Mouse (Mus musculus) brain, embryonic 14.5 days (tissue): ENCODE results near the gene Prpf4. TPM values are rescaled to one million over a fixed set of nuclear protein-coding genes. Genes with fewer than 3 reads are reported as not detected.
A peak's percentile ranks its signal among the peaks of the same experiment; 100 is the strongest.

Experiments
- DNase-seq: peaks from one replicate; pipeline ENCODE4 v3.0.0-alpha.2; 2011; ENCODE audit warnings: low read depth
- CTCF ChIP-seq: fragments of 200-500 bp; IDR thresholded peaks from 2 replicates; pipeline ENCODE4 v1.5.1; 2012; ENCODE audit warnings: inconsistent platforms, mild to moderate bottlenecking, moderate library complexity, borderline replicate concordance; ENCODE audit not compliant: insufficient read depth, insufficient read length; ENCODE audit errors: extremely low read depth
- POLR2A ChIP-seq: fragments of 200-500 bp; IDR thresholded peaks from 2 replicates; pipeline ENCODE4 v1.6.1; 2012; ENCODE audit warnings: mild to moderate bottlenecking, inconsistent platforms, borderline replicate concordance; ENCODE audit not compliant: poor library complexity, insufficient read depth, insufficient read length, severe bottlenecking; ENCODE audit errors: extremely low read depth
- polyA plus RNA-seq: library from polyadenylated mRNA; depleted of rRNA; stranded (reverse); fragments of >200 nt; gene quantifications from 2 replicates; pipeline ENCODE4 v1.2.3, GENCODE M21; 2012; rRNA removed

The Prpf4 gene
- polyA plus RNA-seq, 1 experiment, result 23.4 TPM

GRCm38 (mm10) chr4:62440986-62441385 is 32.4 kb downstream of the Prpf4 start:
- TF ChIP-seq CTCF (no peak), POLR2A (no peak)
- DNase-seq, result no peak

DNA sequence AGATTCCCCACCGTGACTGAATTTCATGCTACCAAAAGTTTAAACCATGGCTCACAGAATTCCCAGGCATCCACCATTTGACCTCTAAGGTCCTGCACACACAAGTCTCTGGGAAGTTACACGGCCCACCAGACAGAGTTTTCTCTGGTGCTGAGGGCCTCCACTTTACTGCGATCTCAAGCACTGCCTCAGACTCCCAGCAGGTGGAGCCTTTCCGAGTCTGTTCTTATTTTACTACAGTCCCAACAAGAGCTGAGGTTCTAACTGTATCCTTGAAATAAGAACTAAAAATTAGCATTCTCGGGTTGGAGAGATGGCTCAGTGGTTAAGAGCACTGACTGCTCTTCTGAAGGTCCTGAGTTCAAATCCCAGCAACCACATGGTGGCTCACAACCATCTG is 46.4 kb downstream of the Prpf4 start:
- peak; percentile 63; the same call in 1 of the 2 replicates for TF ChIP-seq CTCF
- TF ChIP-seq POLR2A, result no peak
- peak; percentile 45 for DNase-seq

GRCm38 (mm10) chr4:62459081-62459480 is 50.5 kb downstream of the Prpf4 start:
- DNase-seq, result peak; percentile 70
- TF ChIP-seq CTCF (no peak), POLR2A (no peak)

DNA sequence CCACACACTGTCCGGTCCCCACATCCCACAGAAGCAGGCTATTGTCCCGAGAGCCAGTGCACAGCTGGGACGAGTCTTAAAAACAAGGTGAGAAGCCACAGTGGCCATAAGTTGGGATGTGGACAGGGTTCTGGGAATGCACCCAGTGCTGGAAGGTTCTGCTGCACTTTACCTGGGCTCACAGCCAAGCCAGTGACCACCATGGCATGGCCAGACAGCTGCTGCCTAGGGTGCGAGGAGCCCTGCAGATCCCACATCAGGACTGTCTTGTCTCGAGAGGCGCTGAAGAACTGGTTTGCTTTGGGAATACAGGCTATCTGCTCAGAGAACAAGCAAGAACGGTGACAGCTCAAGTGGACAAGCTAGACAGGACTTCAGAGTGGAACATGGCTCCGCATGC is 51.8 kb downstream of the Prpf4 start:
- TF ChIP-seq CTCF (no peak), POLR2A (no peak)
- no peak for DNase-seq

- no peak for TF ChIP-seq CTCF
- no peak for TF ChIP-seq POLR2A
- no peak for DNase-seq
Measured at GRCm38 (mm10) chr4:62463124-62463523, 54.5 kb downstream of the Prpf4 start.

- no peak for TF ChIP-seq POLR2A
- TF ChIP-seq CTCF, result no peak
- DNase-seq, result no peak
Measured at GRCm38 (mm10) chr4:62468158-62468557, 59.6 kb downstream of the Prpf4 start.

GRCm38 (mm10) chr4:62470598-62471051 is 62.0 kb downstream of the Prpf4 start, which contains the start of gene Wdr31:
TSS of gene Wdr31 (minus strand) at chr4:62470896.
- peak; percentile 93 for DNase-seq
- TF ChIP-seq CTCF, result no peak
- TF ChIP-seq POLR2A, result peak; percentile 18; the same call in 1 of the 2 replicates

GRCm38 (mm10) chr4:62472071-62472470 is 63.5 kb downstream of the Prpf4 start:
- TF ChIP-seq POLR2A (no peak), CTCF (no peak)
- DNase-seq, result no peak

- no peak for DNase-seq
- TF ChIP-seq CTCF (no peak), POLR2A (no peak)
Measured at GRCm38 (mm10) chr4:62475131-62475530, 66.5 kb downstream of the Prpf4 start.

DNA sequence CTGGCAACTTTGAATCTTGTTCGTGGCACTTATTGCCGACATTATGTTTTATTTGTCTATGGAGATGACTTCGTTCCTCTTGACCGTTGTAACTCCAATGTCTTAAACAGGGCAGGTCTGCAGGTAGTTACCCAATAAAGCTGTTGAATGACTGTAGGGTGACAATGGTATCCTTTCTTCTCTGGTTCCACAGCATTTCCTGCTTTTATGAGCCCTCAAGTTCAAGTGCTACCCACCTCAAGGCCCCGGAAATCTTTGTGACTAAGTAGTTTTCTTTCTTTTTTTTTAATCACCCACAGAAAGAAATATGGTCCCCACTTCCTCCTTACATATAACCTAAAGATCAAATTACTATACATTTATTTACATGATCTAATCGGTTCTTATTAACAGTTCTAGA is 67.2 kb downstream of the Prpf4 start:
- TF ChIP-seq POLR2A (no peak), CTCF (no peak)
- no peak for DNase-seq

Other genes with a start within 250 kb of the Prpf4 start
- 13.8 and 21.7 TPM in 2 replicates for gene Zfp37, start 177.8 kb upstream of the Prpf4 start, polyA plus RNA-seq
- gene Slc31a2, start 146.2 kb upstream of the Prpf4 start, polyA plus RNA-seq, result 12.0 and 12.4 TPM in 2 replicates
- gene Fkbp15, start 48.2 kb upstream of the Prpf4 start, polyA plus RNA-seq, result 22.3 and 22.4 TPM in 2 replicates
- gene Slc31a1, start 48.1 kb upstream of the Prpf4 start, polyA plus RNA-seq, result 30.0 and 32.3 TPM in 2 replicates
- 84.0 and 92.6 TPM in 2 replicates for gene Cdc26, start 155 bp upstream of the Prpf4 start, polyA plus RNA-seq
- gene Rnf183, start 26.5 kb downstream of the Prpf4 start, polyA plus RNA-seq, result 0.96 and 1.2 TPM in 2 replicates
- gene Wdr31, start 62.1 kb downstream of the Prpf4 start, polyA plus RNA-seq, result 6.9 and 8.0 TPM in 2 replicates
- 0.72 TPM in 2 replicates for gene Bspry, start 71.3 kb downstream of the Prpf4 start, polyA plus RNA-seq
- gene Hdhd3, start 94.7 kb downstream of the Prpf4 start, polyA plus RNA-seq, result 6.9 and 8.8 TPM in 2 replicates
- gene Alad, start 111.1 kb downstream of the Prpf4 start, polyA plus RNA-seq, result 47.2 and 50.2 TPM in 2 replicates
- gene Pole3, start 116.3 kb downstream of the Prpf4 start, polyA plus RNA-seq, result 46.1 and 47.9 TPM in 2 replicates
- gene 4933430I17Rik, start 116.6 kb downstream of the Prpf4 start, polyA plus RNA-seq, result 0.77 and 1.0 TPM in 2 replicates
- gene Rgs3, start 151.1 kb downstream of the Prpf4 start, polyA plus RNA-seq, result 68.8 and 92.5 TPM in 2 replicates